Mouse (Mus musculus) duodenum, adult 2 months (tissue): Measurements from ENCODE around the gene Sncg. TPM values are rescaled to one million over a fixed set of nuclear protein-coding genes. Genes with fewer than 3 reads are reported as not detected.

Experiments used
- polyA plus RNA-seq: library from polyadenylated mRNA; depleted of rRNA; stranded (reverse); fragments of >200 nt; gene quantifications from 2 replicates; pipeline ENCODE4 v1.2.3, GENCODE M21; 2012; ENCODE audit warnings: low replicate concordance; rRNA removed

Sncg gene
- 4.6 and 9.0 TPM in 2 replicates for polyA plus RNA-seq

DNA sequence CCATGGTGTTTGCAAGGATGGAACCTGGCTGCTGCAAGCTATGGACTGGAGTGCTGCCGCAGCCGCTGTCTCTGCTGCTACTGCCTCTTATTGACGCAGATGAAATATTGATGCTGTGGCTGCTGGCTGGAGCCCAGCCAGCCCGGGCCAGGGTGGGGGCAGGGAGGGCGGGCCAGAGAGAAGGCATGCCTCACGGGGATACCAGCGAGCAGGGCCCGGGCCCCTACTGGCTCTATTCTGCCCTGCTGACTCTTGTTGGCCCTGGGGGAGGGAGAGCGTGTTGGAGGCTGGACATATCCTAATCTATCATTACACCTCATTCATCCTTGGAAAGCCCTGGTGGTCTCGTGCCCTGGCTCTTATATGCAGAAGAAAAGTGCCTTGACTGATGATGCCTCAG lies at the start of gene Sncg:
Sncg (minus strand) TSS at position 213 of the 400 bp plus-strand sequence.

DNA sequence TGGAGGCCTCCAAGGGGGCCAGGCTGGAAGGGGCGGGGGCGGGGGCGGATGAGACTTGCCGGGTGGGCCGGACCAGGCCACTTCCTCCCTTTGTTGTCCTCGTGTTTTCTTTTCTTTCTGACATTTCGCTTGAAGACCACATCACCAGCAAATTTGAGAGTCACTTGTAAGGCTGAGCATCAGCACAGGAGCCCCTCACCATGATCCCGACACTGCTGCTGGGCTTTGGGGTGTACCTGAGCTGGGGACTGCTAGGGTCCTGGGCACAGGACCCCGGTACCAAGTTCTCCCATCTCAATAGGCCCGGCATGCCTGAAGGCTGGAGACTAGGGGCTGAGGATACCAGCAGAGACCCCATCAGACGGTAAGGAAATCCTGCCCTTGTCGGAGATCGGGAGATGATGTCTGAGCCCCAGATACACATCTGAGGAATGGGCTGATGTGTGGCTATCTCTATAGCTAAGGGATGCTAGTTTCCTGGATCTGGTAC lies 871 bp upstream of the Sncg start, which contains the start of gene Mmrn2:
Mmrn2 (plus strand) TSS at position 51 of the 490 bp plus-strand sequence.

DNA sequence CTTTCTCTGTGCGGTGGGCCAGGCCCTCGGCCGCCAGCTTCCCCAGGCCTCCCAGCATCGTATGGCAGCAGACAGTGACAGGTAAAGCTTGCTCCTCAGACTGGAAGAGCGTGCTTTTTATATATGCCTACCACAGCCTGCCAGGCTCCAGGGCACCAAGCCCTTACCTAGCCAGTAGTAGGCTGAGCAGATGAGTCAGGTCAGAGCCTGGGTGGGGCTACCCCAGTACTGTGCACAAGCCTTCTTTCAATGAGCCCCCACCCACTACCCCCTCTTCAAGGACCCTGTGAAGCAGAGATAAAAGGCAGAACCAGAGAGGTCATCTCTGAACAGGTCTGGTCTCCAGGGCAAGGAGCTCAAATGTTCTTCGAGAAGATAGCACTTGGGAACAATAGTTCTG lies 19.3 kb downstream of the Sncg start, which contains the start of gene Fam25c:
Fam25c (minus strand) TSS at position 133 of the 400 bp plus-strand sequence.

Other genes starting within 250 kb of the Sncg start
- 0.02 and 0.47 TPM in 2 replicates for gene Npy4r, start 222.3 kb downstream of the Sncg start, polyA plus RNA-seq
- 0.01 and 0.02 TPM in 2 replicates for gene Gprin2, start 173.1 kb downstream of the Sncg start, polyA plus RNA-seq
- gene Syt15, start 155.2 kb downstream of the Sncg start, polyA plus RNA-seq: 1.2 and 1.5 TPM in 2 replicates
- 0.27 and 0.75 TPM in 2 replicates for gene Shld2, start 64.3 kb downstream of the Sncg start, polyA plus RNA-seq
- gene Glud1, start 64.1 kb downstream of the Sncg start, polyA plus RNA-seq: 83.6 and 224 TPM in 2 replicates
- 0.58 TPM in 1 of 2 replicates, not detected in the other for gene Fam25c, start 19.4 kb downstream of the Sncg start, polyA plus RNA-seq
- gene Mmrn2, start 676 bp upstream of the Sncg start, polyA plus RNA-seq: 2.6 and 3.8 TPM in 2 replicates
- 0.66 and 2.1 TPM in 2 replicates for gene Bmpr1a, start 128.6 kb upstream of the Sncg start, polyA plus RNA-seq
- not detected in 2 replicates for gene 9230112D13Rik, start 148.0 kb upstream of the Sncg start, polyA plus RNA-seq
- 41.4 and 56.7 TPM in 2 replicates for gene Ldb3, start 213.9 kb upstream of the Sncg start, polyA plus RNA-seq
- not detected in 2 replicates for gene Opn4, start 225.4 kb upstream of the Sncg start, polyA plus RNA-seq